Mouse (Mus musculus) left cerebral cortex, adult 18-20 months (tissue): ENCODE results near the gene Serpina3f. TPM values are rescaled to one million over a fixed set of nuclear protein-coding genes. Genes with fewer than 3 reads are reported as not detected.
"Not testable (repeated sequence)": the region's sequence is repeated elsewhere in the genome, so short reads cannot be mapped to it uniquely, and the experiment has no call there.

Experiments used
- DNase-seq, 2 experiments: peaks; one replicate each; pipeline ENCODE4 v3.0.0; 2021 to 2022; ENCODE audit warnings: low spot score in 2 of 2, mixed read lengths in 1 of 2
- long read RNA-seq, 2 experiments: library from polyadenylated mRNA; stranded (forward); transcript quantifications; one replicate each; pipeline ENCODE4 v2.0.0; 2021
- total RNA-seq, 2 experiments: library from RNA; stranded (reverse); gene quantifications; 2 replicates each; pipeline ENCODE4 v1.2.3; 2021

The Serpina3f gene
- not detected for total RNA-seq
- long read RNA-seq, experiment 1, result 0 reads
- long read RNA-seq, experiment 2, result 0 reads

- no peak for DNase-seq
These were observed at the start of gene Serpina3f for GRCm38 (mm10) chr12:104214445-104214753. Gene Serpina3f, plus strand, starts transcription at chr12:104214544.

DNA sequence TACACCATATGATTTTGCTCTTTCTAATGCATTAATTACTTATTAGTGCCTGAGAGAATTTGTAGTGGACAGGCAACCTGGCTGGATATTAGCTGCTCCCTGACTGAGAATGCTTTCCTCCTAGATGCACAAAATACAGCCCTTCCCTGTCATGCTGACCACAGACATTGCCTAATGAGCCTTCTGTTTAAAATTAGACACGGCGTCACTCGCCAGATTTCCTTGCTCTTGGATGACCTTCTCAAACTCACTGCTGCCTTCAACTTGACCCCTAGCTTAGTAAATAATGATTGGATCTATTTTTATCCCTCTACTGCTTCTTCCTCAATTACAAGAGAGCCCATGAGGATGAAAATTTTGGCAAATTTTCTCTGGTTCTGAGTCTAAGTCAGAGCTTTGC lies 39.6 kb upstream of the Serpina3f start:
- no peak for DNase-seq

- DNase-seq, result no peak
These were observed 38.7 kb upstream of the Serpina3f start for GRCm38 (mm10) chr12:104175636-104176035.

GRCm38 (mm10) chr12:104178577-104178976 lies 35.8 kb upstream of the Serpina3f start:
- no peak for DNase-seq

- no peak for DNase-seq
These were observed 35.4 kb upstream of the Serpina3f start for GRCm38 (mm10) chr12:104178987-104179386.

GRCm38 (mm10) chr12:104185046-104185445 lies 29.3 kb upstream of the Serpina3f start:
- no peak for DNase-seq

- peak; percentile 4 to 15 for DNase-seq
These were observed 28.2 kb upstream of the Serpina3f start for GRCm38 (mm10) chr12:104186041-104186581.

GRCm38 (mm10) chr12:104189246-104189645 lies 25.1 kb upstream of the Serpina3f start:
- DNase-seq, result no peak

DNA sequence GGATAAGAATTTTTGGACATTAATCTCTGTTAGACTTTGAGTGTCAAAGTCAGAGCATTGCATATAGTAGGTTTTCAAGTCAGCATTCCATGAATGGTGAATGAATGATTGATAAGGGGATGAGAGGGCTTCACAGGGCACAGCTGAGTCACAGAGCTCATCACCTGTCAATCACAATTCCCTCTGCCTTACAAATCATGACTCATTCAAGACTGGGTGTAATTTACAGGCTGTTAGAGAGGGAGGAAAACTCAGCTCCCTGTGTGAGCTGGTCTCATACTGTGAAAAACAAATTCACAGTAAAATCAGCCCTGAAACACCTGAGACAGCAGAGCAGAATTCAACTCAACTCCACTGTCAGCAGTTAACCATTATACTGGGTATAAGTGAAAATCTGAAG lies 23.5 kb upstream of the Serpina3f start:
- DNase-seq, result no peak

DNA sequence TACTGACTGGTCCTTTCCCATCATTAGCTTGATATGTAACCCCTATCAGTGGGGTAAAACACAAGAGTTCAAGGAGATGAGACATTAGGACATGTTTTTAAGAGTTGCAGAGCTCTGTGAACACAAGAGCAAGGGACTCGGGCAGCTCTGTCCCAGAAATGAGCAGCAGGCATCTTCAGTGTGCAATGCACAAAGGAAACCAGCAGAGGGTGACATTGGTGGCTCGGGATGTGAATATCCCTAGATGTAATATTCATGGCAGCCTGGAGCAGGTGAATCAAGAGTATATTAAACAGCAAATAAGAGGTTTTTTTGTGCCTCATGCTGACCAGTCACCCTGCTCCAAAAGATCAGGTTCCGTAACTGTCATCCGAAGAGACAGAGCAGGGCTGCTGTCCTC lies 5.2 kb upstream of the Serpina3f start:
- no peak for DNase-seq

GRCm38 (mm10) chr12:104209802-104210201 lies 4.5 kb upstream of the Serpina3f start:
- DNase-seq, result no peak

- DNase-seq, result no peak
These were observed 477 bp upstream of the Serpina3f start for GRCm38 (mm10) chr12:104213689-104214444.

DNA sequence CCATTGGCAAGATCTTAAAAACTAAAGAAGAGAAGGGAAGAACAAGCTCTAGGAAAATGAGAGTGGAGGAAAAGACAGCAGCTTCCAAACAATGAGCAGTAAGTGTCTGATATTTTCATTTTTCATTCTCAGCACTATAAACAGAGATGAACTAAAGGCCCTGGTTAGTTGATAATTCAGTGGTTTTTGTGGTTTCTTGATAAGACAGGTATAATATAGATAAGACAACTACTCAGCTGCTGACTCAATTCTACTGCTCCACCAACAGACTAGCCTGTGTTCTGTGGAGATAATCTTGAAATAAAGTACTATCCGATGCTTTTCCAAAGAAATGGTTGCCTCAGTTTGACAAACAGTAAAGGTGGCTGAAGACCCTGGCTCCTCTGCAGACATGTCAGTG lies 905 bp downstream of the Serpina3f start:
- no peak for DNase-seq

DNA sequence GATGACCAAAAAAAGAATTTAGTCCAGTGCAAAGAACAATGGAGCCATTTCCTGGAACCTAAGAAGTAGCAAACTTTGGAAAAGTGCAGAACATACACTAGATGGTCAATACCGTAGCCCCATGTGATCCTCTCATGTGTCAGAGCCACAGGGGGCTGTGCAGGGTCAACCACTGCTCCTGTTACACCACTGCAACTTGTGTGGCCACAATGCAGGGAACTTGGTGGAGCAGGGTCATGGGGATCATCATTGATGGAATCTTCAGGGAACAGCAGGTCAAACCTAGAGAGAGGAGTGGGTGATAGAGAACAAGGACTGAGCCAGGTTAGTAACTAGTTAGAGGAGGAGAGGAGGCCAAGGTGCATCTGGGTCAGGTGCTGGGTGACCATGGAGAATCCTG lies 7.3 kb downstream of the Serpina3f start:
- no peak for DNase-seq

DNA sequence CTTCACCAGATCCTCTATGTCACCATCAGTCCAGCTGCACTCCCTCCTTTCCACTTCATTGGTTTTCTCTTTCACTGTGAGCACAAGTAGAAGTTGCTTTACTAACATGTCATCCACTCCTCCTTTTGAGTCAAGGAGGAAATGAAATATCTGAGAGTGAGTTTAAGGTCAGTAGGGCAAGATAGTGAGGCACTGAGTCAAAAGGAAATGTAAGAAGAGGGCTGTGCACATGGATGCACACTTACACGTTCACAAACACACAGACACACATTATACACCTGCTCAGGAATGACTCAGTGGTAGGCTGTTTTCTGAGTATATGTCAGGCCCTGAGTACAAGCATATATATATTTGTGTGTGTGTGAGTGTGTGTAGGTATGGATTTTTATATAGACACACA lies 9.3 kb downstream of the Serpina3f start:
- DNase-seq, result no peak

DNA sequence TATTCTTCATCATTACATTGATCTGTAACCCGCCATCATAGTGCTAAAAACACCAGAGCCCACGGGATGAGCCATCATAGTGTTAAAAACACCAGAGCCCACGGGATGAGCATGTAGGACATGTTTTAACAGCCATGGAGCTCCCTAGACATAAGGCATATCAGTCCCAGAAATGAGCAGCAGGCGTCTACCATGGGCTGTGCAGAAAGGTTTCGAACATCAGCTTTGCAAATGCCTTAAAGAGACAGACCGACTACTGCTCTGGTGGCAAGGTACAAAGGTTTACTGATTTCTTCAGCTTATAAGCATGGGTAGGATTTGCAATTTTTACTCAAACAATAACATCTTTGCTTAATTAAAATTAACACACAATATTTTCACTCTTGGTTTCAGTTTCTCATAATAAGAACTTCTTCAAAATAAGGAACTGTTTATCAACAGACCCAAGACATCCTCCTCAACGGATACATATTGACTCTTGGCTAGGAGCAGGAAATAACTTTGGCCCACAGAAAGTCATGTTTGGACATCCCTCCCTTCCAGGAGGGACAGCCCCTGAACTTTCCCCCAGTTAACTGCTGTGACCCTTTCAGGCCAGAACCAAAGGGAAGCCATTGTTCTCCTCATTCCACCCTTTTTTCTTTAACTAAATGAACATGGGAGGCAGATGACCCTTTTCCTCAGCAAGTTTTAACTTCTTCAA lies 10.4 kb downstream of the Serpina3f start:
- no peak for DNase-seq

GRCm38 (mm10) chr12:104230762-104231161 lies 16.4 kb downstream of the Serpina3f start:
- no peak for DNase-seq

- DNase-seq, result no peak
These were observed 21.6 kb downstream of the Serpina3f start, which contains the start of gene Serpina3g for GRCm38 (mm10) chr12:104235915-104236314. Gene Serpina3g, plus strand, starts transcription at chr12:104236245.

DNA sequence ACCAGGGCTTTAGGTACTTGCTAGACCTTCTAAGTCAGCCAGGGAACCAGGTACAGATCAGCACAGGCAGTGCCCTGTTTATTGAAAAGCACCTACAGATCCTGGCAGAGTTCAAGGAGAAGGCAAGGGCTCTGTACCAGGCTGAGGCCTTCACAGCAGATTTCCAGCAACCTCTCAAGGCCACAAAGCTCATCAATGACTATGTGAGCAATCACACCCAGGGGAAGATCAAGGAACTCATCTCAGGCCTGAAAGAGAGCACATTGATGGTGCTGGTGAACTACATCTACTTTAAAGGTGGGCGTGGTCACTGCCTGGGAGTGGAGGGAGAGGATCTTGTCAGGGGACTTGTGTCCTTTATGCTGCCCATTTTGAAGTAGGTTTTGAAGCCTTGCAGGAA lies 23.7 kb downstream of the Serpina3f start:
- not testable (repeated sequence) for DNase-seq

DNA sequence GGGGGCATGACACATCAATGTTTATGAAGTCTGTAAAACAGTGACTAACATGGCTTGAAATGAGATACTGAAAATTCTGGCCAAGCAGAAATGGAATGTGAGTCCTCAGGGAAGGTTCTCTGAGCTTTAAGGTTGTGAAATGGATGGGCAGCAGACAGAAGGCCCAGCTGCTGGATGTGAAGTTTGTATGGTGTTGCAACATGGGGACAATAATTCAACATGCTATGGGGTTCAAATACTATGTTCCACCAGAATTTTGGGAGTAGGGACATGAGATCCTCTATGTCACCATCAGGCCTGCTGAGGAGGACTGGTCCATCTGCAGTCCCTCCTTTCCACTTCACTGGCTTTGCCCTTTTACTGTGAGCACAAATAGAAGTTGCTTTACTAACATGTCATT lies 29.0 kb downstream of the Serpina3f start:
- no peak for DNase-seq

- peak; percentile 12 for DNase-seq
These were observed 30.7 kb downstream of the Serpina3f start for GRCm38 (mm10) chr12:104245092-104245491.

DNA sequence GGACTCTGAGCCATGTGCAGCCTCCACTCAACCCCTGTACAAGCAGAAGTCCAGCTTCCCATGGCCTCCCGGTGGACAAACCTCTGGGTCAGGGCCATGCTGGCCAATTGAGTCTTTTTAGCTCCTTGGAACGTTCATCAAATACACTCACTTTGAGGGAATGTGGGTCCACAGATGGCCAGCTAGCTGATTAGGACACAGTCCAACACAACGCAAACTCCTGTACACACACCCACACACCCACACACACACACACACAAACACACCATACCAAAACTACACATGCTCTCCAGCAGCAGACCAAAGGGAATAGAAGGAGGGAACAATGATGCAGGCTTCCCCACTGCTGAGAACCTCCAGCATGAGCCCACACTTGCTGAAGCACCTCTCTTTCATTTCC lies 31.3 kb downstream of the Serpina3f start:
- DNase-seq, result peak; percentile 8 to 17
